Mouse (Mus musculus): ENCODE data around the gene Cfap73. TPM values are rescaled to one million over a fixed set of nuclear protein-coding genes. Genes with fewer than 3 reads are reported as not detected.

Gene Cfap73
- polyA plus RNA-seq, 1 experiment from 2014 or later = not detected

GRCm38 (mm10) chr5:120611416-120611815, 22.6 kb downstream of the Cfap73 start:
- no peaks in the 10 kb centered on the region for H3K9me3 ChIP-seq (ENCODE audit: control insufficient read depth, low read length)
- H3K9ac ChIP-seq (ENCODE audit: low read depth, low read length) = peak overlapping the region; percentile 50; the same call in 1 of the 2 replicates
- H3K36me3 ChIP-seq (ENCODE audit: control insufficient read depth, insufficient read depth, low read length) = no peaks in the 10 kb centered on the region; the same call in 1 of the 2 replicates
- peaks cover 14% of the 10 kb centered on the region for H3K4me1 ChIP-seq (ENCODE audit: control insufficient read depth, insufficient read depth, low read length)
- H3K4me3 ChIP-seq (ENCODE audit: low read length) = peak overlapping the region; percentile 68
- WGBS = 60% methylated on average over 8 of the region's 8 CpGs
- H3K27ac ChIP-seq (ENCODE audit: low read depth, low read length) = no peak overlapping the region
- no peaks in the 10 kb centered on the region for H3K27me3 ChIP-seq (ENCODE audit: control insufficient read depth, insufficient read depth, low read length)
- no peak for ATAC-seq (ENCODE audit: low FRiP score, low TSS enrichment)
- peak overlapping the region; percentile 74 for H3K4me2 ChIP-seq (replicated peaks; ENCODE audit: low read depth, low read length)

GRCm38 (mm10) chr5:120610906-120611305, 23.1 kb downstream of the Cfap73 start:
- no peak for ATAC-seq (ENCODE audit: low FRiP score, low TSS enrichment)
- Histone ChIP-seq H3K27me3 (ENCODE audit: control insufficient read depth, insufficient read depth, low read length) (no peaks in the 10 kb centered on the region), H3K4me1 (ENCODE audit: control insufficient read depth, insufficient read depth, low read length) (peaks cover 14% of the 10 kb centered on the region), H3K4me2 (replicated peaks; ENCODE audit: low read depth, low read length) (no peak overlapping the region), H3K4me3 (ENCODE audit: low read length) (no peak overlapping the region; the same call in 1 of the 2 replicates), H3K27ac (ENCODE audit: low read depth, low read length) (no peak overlapping the region), H3K9ac (ENCODE audit: low read depth, low read length) (no peak overlapping the region), H3K9me3 (ENCODE audit: control insufficient read depth, low read length) (no peaks in the 10 kb centered on the region), H3K36me3 (ENCODE audit: control insufficient read depth, insufficient read depth, low read length) (no peaks in the 10 kb centered on the region; the same call in 1 of the 2 replicates)
- WGBS = 89% methylated on average over 5 of the region's 5 CpGs

- Histone ChIP-seq H3K36me3 (ENCODE audit: control insufficient read depth, insufficient read depth, low read length) (no peaks in the 10 kb centered on the region; the same call in 1 of the 2 replicates), H3K27me3 (ENCODE audit: control insufficient read depth, insufficient read depth, low read length) (no peaks in the 10 kb centered on the region), H3K9me3 (ENCODE audit: control insufficient read depth, low read length) (no peaks in the 10 kb centered on the region), H3K4me1 (ENCODE audit: control insufficient read depth, insufficient read depth, low read length) (peaks cover 21% of the 10 kb centered on the region), H3K27ac (ENCODE audit: low read depth, low read length) (no peak overlapping the region), H3K4me2 (replicated peaks; ENCODE audit: low read depth, low read length) (no peak overlapping the region), H3K9ac (ENCODE audit: low read depth, low read length) (no peak overlapping the region), H3K4me3 (ENCODE audit: low read length) (no peak overlapping the region)
- WGBS = 84% methylated on average over 16 of the region's 16 CpGs
- ATAC-seq (ENCODE audit: low FRiP score, low TSS enrichment) = no peak
Observed at GRCm38 (mm10) chr5:120609246-120609775, 24.7 kb downstream of the Cfap73 start.

- H3K36me3 ChIP-seq (ENCODE audit: control insufficient read depth, insufficient read depth, low read length) = no peaks in the 10 kb centered on the region; the same call in 1 of the 2 replicates
- H3K9ac ChIP-seq (ENCODE audit: low read depth, low read length) = no peak overlapping the region
- H3K4me2 ChIP-seq (replicated peaks; ENCODE audit: low read depth, low read length) = no peak overlapping the region
- no peak overlapping the region for H3K27ac ChIP-seq (ENCODE audit: low read depth, low read length)
- H3K9me3 ChIP-seq (ENCODE audit: control insufficient read depth, low read length) = no peaks in the 10 kb centered on the region
- H3K4me1 ChIP-seq (ENCODE audit: control insufficient read depth, insufficient read depth, low read length) = peaks cover 17% of the 10 kb centered on the region
- no peak overlapping the region for H3K4me3 ChIP-seq (ENCODE audit: low read length)
- no peak for ATAC-seq (ENCODE audit: low FRiP score, low TSS enrichment)
- WGBS = 83% methylated on average over 3 of the region's 3 CpGs
- H3K27me3 ChIP-seq (ENCODE audit: control insufficient read depth, insufficient read depth, low read length) = no peaks in the 10 kb centered on the region
Observed at GRCm38 (mm10) chr5:120607335-120607734, 26.7 kb downstream of the Cfap73 start.

GRCm38 (mm10) chr5:120606590-120607200, 27.3 kb downstream of the Cfap73 start:
- Histone ChIP-seq H3K4me3 (ENCODE audit: low read length) (no peak overlapping the region), H3K27me3 (ENCODE audit: control insufficient read depth, insufficient read depth, low read length) (no peaks in the 10 kb centered on the region), H3K4me2 (replicated peaks; ENCODE audit: low read depth, low read length) (no peak overlapping the region), H3K4me1 (ENCODE audit: control insufficient read depth, insufficient read depth, low read length) (peaks cover 16% of the 10 kb centered on the region), H3K27ac (ENCODE audit: low read depth, low read length) (no peak overlapping the region), H3K9ac (ENCODE audit: low read depth, low read length) (no peak overlapping the region), H3K9me3 (ENCODE audit: control insufficient read depth, low read length) (no peaks in the 10 kb centered on the region), H3K36me3 (ENCODE audit: control insufficient read depth, insufficient read depth, low read length) (no peaks in the 10 kb centered on the region; the same call in 1 of the 2 replicates)
- no peak for ATAC-seq (ENCODE audit: low FRiP score, low TSS enrichment)
- WGBS = 73% methylated on average over 25 of the region's 25 CpGs

GRCm38 (mm10) chr5:120605688-120606087, 28.3 kb downstream of the Cfap73 start:
- H3K27ac ChIP-seq (ENCODE audit: low read depth, low read length) = no peak overlapping the region
- peak overlapping the region; percentile 32 for H3K4me3 ChIP-seq (ENCODE audit: low read length)
- peak; percentile 76 for ATAC-seq (ENCODE audit: low FRiP score, low TSS enrichment)
- H3K4me1 ChIP-seq (ENCODE audit: control insufficient read depth, insufficient read depth, low read length) = peaks cover 7% of the 10 kb centered on the region; the same call in 1 of the 2 replicates
- no peaks in the 10 kb centered on the region; the same call in 1 of the 2 replicates for H3K36me3 ChIP-seq (ENCODE audit: control insufficient read depth, insufficient read depth, low read length)
- H3K9ac ChIP-seq (ENCODE audit: low read depth, low read length) = 0 out of 2 replicates have a peak overlapping the region, but pooled peaks have one; percentile 45
- H3K9me3 ChIP-seq (ENCODE audit: control insufficient read depth, low read length) = no peaks in the 10 kb centered on the region
- WGBS = 4% methylated on average over 8 of the region's 8 CpGs
- no peaks in the 10 kb centered on the region for H3K27me3 ChIP-seq (ENCODE audit: control insufficient read depth, insufficient read depth, low read length)
- peak overlapping the region; percentile 54 for H3K4me2 ChIP-seq (replicated peaks; ENCODE audit: low read depth, low read length)

- H3K4me3 ChIP-seq (ENCODE audit: low read length) = peak overlapping the region; percentile 32
- peak overlapping the region; percentile 45; the same call in 1 of the 2 replicates for H3K9ac ChIP-seq (ENCODE audit: low read depth, low read length)
- H3K27ac ChIP-seq (ENCODE audit: low read depth, low read length) = no peak overlapping the region
- ATAC-seq (ENCODE audit: low FRiP score, low TSS enrichment) = peak; percentile 34
- no peaks in the 10 kb centered on the region; the same call in 1 of the 2 replicates for H3K36me3 ChIP-seq (ENCODE audit: control insufficient read depth, insufficient read depth, low read length)
- no peaks in the 10 kb centered on the region for H3K27me3 ChIP-seq (ENCODE audit: control insufficient read depth, insufficient read depth, low read length)
- H3K9me3 ChIP-seq (ENCODE audit: control insufficient read depth, low read length) = no peaks in the 10 kb centered on the region
- peak overlapping the region; percentile 54 for H3K4me2 ChIP-seq (replicated peaks; ENCODE audit: low read depth, low read length)
- WGBS = 6% methylated on average over 10 of the region's 10 CpGs
- peaks cover 7% of the 10 kb centered on the region; the same call in 1 of the 2 replicates for H3K4me1 ChIP-seq (ENCODE audit: control insufficient read depth, insufficient read depth, low read length)
Observed at GRCm38 (mm10) chr5:120605241-120605661, 28.8 kb downstream of the Cfap73 start.

- Histone ChIP-seq H3K36me3 (ENCODE audit: control insufficient read depth, insufficient read depth, low read length) (no peaks in the 10 kb centered on the region; the same call in 1 of the 2 replicates), H3K4me1 (ENCODE audit: control insufficient read depth, insufficient read depth, low read length) (peaks cover 7% of the 10 kb centered on the region; the same call in 1 of the 2 replicates), H3K9me3 (ENCODE audit: control insufficient read depth, low read length) (no peaks in the 10 kb centered on the region), H3K4me2 (replicated peaks; ENCODE audit: low read depth, low read length) (peak overlapping the region; percentile 54), H3K4me3 (ENCODE audit: low read length) (peak overlapping the region; percentile 32; the same call in 1 of the 2 replicates), H3K27ac (ENCODE audit: low read depth, low read length) (no peak overlapping the region), H3K9ac (ENCODE audit: low read depth, low read length) (peak overlapping the region; percentile 45; the same call in 1 of the 2 replicates), H3K27me3 (ENCODE audit: control insufficient read depth, insufficient read depth, low read length) (no peaks in the 10 kb centered on the region)
- ATAC-seq (ENCODE audit: low FRiP score, low TSS enrichment) = no peak
- 2% methylated on average over 6 of the region's 6 CpGs for WGBS
Observed at GRCm38 (mm10) chr5:120604839-120605238, 29.2 kb downstream of the Cfap73 start.

GRCm38 (mm10) chr5:120603515-120603914, 30.5 kb downstream of the Cfap73 start:
- Histone ChIP-seq H3K36me3 (ENCODE audit: control insufficient read depth, insufficient read depth, low read length) (no peaks in the 10 kb centered on the region), H3K4me1 (ENCODE audit: control insufficient read depth, insufficient read depth, low read length) (peaks cover 7% of the 10 kb centered on the region; the same call in 1 of the 2 replicates), H3K4me2 (replicated peaks; ENCODE audit: low read depth, low read length) (no peak overlapping the region), H3K9ac (ENCODE audit: low read depth, low read length) (no peak overlapping the region), H3K27me3 (ENCODE audit: control insufficient read depth, insufficient read depth, low read length) (no peaks in the 10 kb centered on the region), H3K9me3 (ENCODE audit: control insufficient read depth, low read length) (no peaks in the 10 kb centered on the region), H3K27ac (ENCODE audit: low read depth, low read length) (no peak overlapping the region), H3K4me3 (ENCODE audit: low read length) (no peak overlapping the region)
- 66% methylated on average over 7 of the region's 7 CpGs for WGBS
- ATAC-seq (ENCODE audit: low FRiP score, low TSS enrichment) = no peak

Measured in kidney, embryonic 14.5 days (tissue).